Mouse (Mus musculus): ENCODE results near the gene Phlpp1.

DNA sequence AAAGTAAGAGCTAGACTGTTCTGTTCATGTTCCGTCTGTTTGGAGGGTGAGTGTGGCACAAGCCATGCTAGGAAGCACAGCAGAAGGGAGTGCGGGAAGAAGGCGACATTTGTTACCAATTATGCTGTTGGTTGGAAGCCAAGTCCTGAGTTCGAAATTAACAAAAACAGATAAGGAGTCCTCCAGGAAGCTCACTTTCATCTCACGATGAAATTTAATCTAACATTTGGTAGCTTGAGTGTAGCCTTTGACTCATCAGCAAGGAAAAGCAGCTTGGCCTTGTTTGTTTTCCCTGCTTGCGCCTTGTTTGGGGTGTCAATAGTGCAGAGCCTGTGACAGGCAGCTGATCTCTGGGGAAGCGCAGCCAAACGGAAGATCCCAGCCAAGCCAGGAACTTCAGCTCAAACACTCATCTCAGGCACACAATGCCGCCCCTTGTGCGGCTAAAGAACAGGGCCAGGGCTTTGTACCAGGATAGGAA lies 16.4 kb upstream of the Phlpp1 start:
- TF ChIP-seq CTCF (IDR thresholded peaks at IDR 0.05; ENCODE audit: low read depth) = no peak
- no peak for TF ChIP-seq EP300 (IDR thresholded peaks at IDR 0.05; ENCODE audit: low read depth)
